Mouse (Mus musculus) thymus, postnatal 14 days (tissue): ENCODE results near the gene Bora.
"Not testable (repeated sequence)": the region's sequence is repeated elsewhere in the genome, so short reads cannot be mapped to it uniquely, and the experiment has no call there.

ENCODE experiments used
- DNase-seq: peaks from one replicate; pipeline ENCODE4 v3.0.0; 2021

The Bora gene

DNA sequence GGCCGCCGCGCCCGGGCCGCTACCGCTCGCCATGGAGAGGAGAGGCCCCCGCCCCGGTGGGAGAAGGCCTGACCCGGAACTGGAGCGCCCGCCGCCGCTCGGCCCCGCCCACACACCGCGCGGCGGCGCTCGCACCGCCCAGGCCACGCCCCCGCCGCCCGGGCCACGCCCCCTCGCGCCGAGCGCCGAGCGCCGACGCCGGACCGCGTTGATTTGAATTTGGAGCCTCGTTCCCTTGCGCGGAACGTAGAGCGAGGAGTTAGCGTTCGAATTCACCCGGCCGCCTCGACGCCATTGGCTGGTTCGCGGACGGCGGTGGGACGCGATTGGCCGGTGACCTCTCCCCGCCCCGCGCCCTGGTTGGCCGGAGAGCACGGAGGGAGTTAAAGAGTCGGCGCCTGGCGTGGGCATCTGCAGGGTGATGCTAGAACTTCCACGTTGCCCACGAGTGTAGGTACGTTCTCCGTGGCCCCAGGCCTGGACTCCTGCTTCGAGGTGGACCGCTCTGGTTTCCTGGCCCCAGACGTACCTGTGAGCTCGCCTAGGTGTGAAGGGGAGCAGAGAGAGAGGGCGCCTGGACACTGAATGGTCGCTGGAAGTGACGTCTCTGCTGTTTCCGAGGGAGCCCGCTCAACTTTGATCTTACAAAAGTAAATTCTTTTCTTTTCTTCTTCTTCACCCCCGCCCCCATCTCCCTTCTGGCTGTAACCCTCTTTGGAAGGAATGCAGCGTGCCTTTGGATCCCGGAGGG lies at the start of gene Bora, which contains the start of gene Mzt1:
Gene Bora, plus strand, starts transcription at position 192 of the 751 bp plus-strand sequence.
Gene Mzt1, minus strand, starts transcription at position 104 of the 751 bp plus-strand sequence.
- peak; percentile 94 for DNase-seq

DNA sequence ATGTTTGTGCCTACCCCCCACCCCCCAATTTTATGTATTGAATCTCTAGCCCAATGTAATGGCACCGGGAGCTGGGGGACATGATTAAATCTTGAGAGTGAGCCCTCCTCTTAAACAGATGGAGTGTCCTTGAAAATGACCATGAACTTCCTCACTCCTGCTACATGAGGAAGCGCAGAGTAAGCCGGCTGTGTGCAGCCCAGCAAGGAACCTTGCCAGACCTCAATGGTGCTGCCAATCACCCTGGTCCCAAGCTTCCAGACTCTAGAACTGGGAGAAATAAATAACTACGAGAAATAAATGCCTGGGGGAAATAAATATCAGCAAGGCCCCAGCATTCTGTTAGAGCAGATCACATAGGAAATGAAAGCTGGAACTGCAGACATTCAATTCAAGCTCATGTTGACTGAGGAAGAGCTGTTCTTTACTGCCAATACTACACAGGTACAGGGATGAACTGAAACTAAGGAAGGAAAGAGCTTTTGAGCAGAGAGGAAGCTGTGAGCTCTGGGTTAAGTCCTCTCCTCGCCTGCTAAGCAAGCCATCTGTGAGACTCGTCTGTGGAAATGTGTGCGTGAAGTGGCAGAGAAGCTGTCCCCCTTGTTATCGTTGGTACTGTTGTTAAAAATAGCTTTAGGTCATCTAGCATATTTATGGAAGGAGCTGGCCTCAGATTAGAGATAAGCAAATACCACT lies 35.6 kb upstream of the Bora start:
- no peak for DNase-seq

DNA sequence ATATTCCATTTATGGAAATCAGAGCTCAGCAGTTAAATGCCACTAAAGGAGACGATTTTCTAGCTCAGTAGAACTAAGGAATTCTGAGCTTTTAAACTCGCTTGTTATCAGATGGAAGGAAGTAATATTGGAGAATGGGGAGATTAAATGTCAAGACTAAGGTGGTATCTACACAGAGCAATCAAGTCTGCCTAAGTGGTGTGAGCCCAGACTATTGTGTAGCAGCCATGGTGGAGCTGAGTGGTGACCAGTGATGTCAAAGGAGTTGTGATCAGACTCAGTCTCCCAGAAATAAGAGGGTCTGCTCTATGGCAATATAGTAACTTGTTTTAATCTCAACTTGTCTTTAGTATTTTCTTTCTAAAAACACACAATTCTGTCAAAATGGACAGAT lies 35.1 kb upstream of the Bora start:
- DNase-seq = no peak

DNA sequence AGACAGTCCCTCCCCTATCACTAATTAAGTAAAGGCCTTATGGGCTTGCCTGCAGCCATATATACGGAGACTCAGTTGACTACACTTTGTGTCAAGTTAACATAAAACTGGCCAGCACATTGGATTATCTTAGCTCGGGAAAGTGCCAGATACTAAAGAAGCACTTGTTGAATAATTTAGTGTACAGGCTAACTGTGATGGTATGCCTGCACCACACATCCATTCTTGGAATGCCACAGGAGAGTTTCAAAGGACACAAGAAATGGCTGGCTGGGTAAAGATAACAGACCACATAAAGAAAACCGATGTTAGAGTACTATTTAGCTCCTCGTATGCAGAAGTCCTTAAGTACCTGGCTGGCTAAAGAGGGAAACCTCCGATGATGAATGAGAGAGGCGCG lies 27.3 kb upstream of the Bora start:
- DNase-seq = no peak

DNA sequence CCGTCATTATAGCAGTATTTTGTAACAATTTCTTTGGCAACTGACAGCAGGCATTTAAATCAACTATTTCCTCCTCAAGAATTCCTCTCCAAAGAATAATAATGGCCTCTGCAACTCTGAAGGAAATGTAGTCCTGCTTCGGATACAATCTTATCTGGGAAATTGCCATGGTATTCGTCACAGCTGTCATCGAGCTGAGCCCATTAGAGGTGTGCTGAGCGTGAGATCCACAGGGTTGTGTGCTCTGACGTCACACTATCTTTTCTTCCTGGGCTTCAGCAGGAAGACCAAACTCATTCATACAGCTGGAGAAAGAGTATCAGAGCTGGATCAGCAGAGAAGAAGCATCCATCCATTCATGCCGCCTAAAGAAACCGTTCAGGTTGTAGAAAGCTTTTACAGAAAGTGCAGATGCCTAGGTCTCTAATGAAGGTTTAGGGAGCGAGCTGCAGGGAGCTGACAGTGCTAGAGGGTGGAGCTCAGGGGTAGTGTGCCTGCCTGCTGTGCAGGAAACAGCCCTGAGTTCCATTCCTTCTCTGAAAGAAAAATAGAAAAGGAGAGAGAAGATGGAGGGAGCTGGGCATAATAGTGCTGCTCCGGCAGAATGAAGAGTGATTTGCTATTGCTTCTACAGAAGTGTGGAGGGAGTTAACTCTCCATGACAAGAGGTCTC lies 26.8 kb upstream of the Bora start:
- DNase-seq = no peak

DNA sequence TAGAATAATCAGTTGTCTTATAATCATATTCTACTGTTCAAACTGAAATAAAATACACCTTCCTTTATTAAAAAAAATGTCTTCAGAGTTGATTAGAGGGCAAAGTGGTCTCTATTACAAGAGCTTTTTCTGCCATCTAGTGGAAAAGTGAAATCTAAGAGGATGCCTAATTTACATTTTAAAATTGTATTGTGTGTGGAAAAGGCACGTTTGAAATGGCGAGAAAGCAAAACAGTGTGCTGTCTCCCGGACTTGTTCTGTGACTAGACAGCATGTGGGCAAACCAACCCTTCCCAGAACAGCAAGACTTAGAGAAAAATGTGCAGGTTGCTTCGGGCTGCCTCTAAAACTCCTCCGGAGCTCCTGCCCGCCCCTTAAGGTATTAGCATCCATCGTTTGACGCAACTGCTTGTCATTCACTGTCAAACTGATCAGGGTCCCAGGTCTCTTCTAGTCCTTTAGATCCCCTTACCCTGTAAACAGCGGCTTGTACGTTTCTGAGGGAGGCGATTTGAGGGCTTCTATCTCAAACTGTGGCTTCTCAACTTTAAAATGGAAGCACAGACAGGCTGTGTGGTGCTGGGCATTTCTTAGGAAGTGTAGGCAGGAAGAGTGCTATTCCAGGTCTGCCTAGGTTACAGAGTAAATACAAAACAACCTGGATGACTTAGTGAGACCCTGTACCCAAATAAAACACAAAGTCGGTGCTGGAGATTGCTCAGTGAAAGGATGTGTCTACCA lies 23.5 kb upstream of the Bora start:
- DNase-seq = no peak

DNA sequence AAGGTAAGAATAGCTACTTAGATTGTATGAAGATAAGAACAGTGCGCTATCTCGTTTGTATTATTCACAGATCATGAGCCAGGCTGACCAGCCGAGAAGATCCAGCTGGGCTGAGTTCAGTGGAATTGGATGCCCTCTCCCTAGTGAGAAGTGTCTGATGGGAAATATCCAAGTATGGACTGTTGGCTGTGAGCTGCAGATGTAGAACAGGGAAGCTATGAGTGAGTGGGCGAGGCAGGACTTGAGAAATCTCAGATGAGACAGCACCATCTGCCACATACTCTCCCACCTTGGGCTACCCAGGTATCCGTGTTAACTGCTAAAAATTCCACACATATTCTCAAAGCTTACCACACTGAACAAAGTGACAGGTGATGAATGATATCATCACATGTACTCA lies 16.0 kb upstream of the Bora start:
- no peak for DNase-seq

DNA sequence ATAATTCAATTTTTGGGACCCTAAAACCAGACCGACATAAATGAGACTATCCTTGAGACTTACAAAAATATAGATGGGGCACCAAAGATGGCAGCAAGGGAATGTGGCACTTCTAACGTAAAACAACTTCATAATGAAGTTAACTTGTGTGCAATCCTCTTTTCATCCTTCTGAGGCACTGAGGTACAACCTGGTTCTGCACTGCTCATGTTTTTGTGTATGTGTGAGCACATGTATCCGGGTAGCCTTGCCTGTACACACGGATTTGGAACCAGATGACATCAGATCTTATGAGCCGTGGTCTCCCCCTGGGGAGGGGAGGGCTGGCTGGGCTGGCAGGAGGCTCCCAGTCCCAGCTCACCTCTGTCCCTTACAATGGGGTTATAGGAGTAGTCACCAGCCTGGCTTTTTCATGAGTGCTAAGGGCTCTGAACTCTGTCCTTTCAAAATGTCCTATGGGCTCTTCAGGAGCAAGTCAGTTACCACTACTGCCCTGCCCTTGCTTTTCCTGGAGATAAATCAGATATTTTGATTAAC lies 14.6 kb upstream of the Bora start:
- no peak for DNase-seq

DNA sequence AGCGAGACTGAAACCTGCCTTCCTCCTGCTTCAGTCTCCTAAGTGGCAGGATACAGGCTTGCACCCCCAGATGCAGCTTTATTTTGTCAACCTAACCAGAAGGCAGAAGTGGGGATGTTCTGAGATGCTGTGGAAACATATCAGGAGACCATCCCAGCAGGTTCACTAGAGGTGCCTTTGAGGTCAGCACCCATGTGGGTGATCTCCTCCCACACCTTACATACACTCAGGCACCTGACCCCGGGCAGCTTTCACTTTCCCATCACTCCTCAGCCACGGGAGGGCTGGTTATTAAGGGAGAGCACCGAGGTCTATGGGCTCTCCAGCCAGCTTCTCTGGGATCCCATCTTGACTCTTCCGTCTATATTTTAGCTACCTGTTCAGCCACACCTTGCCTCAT lies 13.4 kb upstream of the Bora start:
- no peak for DNase-seq

DNA sequence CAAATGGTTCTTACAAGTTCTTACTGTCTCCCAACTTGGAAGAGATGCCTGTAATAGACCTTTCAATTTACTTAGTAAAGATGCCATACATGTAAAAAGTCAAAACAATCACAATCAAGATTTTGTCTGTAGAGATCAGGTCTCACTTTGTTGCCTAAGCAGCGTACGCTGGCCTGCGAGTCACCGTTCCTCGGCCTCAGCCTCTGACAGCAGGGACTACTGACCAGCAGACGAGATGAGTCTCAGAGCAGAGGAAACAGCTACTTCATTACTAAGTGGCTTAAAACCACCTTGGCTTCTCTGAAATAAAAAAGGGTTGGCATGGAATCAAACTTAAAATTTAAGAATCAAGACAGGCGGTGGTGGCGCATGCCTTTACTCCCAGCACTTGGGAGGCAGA lies 11.2 kb upstream of the Bora start:
- not testable (repeated sequence) for DNase-seq

DNA sequence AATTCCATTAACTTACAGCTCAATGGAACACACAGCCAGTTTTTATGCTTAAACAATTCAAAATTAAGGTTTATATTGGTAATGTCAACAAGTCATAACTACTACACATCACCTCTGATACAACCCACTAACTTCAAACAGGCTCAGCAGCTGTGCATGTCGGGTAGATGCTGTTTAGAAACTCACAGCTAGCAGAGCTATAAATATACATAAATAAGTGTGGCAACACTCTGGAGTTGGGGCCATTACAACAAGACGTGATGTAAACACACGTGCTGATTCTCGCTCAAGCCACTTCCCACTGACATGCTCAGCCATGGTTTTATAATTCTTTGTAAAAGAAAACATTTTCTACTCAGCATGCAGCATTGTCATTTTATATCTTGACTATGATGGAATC lies 10.0 kb upstream of the Bora start:
- DNase-seq = no peak

DNA sequence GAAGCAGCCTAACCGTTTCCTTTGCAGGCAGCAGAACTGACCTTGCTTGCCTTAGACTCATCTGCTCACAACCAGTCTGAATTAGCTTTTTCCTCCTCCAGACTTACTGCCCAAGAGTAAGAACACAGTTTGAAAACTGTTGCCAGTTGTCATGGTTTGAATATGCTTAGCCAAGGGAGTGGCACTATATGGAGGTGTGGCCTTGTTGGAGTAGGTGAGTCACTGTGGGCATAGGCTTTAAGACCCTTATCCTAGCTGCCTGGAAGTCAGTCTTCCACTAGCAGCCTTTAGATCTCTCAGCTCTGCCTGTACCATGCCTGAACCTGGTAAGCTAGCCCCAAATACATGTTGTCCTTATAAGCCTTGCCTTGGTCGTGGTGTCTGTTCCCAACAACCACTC lies 8.3 kb upstream of the Bora start:
- DNase-seq = no peak

DNA sequence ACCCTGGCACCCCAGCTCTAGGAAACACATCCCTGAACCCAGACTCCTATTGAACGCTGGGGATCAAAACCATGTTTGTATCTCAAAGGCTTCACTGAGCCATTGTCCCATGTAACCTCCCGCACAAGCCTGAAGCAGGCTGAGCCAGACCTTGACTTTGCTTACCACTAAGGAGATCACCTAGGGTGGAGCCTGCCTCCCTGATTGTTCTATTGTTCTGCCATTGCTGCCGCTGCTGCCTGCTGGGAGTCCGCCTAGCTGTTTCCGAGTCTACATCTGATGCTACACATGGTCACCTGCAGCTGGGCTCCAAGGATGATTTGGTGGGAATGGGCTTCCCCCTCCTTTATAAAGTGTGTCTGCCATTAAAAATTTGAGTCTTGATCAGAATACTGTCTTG lies 6.7 kb upstream of the Bora start:
- not testable (repeated sequence) for DNase-seq

DNA sequence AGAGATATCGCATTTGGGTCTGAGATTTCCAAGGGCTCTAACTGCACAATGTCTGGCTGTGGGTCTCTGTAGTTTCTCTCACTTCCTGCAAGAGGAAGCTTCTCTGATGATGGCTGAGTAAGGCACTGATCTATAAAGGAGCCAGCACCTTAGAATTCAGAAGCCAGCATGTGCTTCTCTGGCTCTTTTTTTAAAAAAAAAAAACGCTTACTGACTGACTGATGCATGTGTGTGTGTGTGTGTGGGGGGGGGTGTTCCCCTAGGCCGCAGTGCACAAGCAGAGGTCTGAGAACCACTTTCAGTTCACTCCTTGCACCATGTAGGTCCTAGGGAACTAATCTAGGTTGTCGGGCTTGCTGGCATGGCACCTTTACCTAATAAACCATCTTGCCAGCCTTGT lies 4.6 kb upstream of the Bora start:
- DNase-seq = peak; percentile 12

DNA sequence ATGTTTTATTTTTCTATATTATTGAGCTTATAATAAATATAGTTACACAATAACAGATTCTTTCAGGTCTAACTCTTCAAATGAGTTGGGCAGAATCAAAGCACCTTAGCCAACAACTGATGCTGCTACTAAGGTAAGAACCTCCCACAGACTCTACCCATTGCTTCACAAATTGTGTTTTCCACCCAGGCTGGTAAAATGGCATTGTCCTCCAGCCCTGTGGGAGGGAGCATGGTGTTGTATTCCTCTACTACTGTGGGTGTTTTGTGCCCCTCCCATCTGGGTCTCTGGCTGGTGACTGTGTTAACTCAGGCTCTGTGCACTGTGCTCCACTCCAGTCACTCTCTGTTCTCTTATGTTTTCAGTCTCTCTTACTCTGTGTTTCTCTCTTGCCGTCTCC lies 2.5 kb upstream of the Bora start:
- DNase-seq = no peak

DNA sequence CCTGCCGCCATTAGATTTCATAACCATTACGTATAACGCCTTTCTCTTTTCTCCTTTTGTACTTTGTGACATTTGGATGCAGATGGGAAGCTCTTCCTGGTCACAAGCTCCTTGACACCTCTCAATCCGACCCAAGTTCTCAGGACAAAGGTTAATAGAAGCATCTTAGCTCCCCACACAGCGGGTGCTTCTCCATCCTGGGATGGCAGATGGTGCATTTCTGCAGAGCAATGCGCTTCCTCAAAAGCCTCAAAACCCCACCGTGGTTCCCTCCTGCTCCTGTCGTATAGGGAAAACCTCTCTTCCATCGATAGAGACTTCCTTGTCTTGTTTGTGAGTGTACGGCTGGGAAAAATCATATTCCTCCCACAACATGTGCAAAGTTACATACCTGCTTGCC lies 1.9 kb upstream of the Bora start:
- DNase-seq = no peak

DNA sequence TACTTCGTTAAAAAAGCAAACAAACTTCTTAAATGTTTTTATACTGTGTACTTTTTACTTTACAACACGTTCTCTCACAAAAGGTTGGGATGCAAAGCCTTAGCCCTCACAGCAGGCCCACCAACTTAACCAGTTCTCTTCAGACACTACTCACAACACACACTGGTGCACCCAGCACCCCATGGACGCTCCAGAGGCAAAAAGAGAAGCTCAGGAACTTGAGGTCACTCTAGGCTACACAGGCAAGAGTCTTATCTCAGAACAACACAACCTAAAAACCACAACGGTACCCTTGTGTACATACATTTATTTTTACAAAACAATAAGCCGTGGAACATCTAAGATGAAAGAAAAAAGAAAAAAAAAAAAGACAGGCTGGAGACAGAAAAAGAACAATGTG lies 1.3 kb upstream of the Bora start:
- no peak for DNase-seq

DNA sequence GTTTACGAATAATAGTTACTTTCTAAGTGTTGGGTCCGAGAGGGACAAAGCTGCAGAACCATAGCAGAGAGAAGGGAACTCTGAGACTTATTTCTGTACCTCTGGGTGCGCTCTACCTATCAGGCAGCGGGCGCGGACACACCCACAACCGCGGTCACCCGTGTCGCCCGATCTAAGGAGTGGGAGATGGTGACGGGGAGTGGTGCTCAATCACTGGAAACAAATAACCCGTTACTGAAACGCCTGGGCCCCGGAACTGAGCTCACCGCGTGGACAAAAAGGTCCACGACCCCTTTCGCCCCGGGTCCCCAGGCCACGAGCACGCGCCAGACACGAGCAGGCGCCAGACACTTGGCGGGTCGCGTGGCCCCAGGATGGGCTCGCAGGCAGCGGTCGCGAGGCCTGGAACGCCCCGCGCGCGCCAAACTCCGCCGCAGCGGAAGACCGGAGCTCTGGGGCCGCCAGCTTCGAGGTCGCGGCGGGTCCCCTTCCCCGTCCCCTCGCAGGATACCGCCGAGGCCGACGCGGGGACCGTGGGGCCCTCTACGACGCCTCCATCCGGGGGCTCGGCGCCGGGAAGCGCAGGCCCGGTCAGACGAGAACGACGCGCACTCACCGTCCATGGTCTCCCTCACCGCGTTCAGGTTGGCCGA lies 518 bp upstream of the Bora start:
- DNase-seq = no peak

DNA sequence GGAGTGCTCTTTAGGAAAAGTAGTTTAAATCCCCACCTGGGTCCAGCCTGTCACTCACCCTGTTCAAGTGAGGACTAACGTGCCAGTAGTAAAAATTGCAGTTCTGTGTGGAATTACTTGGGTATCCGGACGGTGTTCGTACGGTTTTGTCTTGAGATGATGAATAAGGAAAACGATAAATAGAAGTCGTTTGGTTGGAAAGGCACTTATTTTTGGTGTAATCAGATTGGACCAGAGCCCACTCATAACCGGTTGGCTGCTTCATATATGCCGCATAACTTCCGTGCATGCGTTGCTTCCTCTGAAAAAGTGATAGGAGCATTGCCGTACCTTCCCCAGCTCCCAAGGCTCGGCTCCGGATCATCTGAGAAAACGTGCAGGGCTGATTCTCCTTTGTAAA lies 760 bp downstream of the Bora start:
- DNase-seq = peak; percentile 32

DNA sequence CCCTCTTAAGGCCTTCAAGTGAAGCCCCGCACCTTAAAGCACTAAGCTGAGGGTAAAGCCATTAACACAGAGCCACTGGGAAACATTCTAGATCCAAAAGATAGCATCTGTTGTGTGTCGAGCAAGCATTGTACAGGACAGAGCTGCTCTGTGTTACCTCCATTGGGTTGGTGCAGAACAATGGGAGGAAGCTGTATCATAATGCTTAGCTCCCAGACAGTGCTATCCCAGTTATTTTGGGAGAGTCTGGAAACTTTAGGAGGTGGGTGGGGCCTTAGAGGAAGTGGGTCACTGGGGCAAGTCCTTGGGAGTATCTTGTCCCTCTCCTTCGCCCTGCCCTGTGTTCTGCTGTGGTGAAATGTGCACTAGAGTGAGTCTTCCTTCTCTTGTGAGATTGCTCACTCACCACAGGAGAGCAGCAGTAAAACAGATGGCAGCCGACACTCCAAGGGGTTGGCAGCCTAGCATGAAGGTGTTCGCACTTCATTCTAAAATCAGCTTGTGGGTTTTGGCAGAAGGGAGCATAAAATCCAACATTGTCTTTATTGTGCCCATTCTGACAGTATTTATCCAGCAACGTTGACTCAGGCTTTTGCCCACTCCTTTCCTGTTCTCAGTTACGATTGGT lies 13.1 kb downstream of the Bora start:
- DNase-seq = no peak

DNA sequence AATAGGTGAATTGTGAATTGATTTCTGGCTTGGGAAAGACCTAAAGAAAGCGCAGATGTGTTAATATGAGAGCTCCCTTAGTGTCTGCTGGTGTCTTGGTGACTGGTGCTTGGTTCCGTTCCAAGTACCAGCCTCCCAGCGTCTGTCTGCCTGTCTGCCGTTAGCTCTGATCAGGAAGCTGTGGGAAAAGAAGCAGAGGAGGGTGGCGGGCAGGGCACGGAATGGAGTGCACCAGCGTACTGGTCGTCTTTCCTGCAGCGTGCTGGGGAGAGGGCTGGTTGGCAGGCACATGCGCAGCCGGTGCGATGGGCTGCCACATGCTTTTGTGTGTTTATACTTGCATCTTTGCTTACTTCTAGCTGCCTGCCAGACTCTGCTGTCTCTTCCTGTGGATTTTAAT lies 14.6 kb downstream of the Bora start:
- no peak for DNase-seq

DNA sequence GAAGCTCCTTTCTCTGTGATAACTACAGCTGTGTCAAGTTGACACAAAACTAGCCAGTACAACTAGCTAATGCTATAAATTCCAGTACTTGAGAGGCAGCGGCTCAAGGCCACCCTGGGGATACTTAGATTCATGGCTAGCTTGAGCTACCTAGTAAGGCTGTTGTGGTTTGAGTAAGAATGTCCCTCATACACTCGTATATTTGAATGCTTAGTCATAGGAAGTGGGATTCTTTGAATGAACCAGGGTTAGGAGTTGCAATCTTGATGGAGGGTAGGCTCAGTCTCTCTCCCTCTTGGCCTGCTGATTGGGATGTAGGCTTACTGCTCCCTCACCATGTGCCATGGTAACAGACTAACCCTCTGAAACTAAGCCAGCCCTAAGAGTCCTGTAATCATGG lies 17.1 kb downstream of the Bora start:
- no peak for DNase-seq
